Mouse (Mus musculus): ENCODE results near the gene Hs3st3a1.

Gene Hs3st3a1

DNA sequence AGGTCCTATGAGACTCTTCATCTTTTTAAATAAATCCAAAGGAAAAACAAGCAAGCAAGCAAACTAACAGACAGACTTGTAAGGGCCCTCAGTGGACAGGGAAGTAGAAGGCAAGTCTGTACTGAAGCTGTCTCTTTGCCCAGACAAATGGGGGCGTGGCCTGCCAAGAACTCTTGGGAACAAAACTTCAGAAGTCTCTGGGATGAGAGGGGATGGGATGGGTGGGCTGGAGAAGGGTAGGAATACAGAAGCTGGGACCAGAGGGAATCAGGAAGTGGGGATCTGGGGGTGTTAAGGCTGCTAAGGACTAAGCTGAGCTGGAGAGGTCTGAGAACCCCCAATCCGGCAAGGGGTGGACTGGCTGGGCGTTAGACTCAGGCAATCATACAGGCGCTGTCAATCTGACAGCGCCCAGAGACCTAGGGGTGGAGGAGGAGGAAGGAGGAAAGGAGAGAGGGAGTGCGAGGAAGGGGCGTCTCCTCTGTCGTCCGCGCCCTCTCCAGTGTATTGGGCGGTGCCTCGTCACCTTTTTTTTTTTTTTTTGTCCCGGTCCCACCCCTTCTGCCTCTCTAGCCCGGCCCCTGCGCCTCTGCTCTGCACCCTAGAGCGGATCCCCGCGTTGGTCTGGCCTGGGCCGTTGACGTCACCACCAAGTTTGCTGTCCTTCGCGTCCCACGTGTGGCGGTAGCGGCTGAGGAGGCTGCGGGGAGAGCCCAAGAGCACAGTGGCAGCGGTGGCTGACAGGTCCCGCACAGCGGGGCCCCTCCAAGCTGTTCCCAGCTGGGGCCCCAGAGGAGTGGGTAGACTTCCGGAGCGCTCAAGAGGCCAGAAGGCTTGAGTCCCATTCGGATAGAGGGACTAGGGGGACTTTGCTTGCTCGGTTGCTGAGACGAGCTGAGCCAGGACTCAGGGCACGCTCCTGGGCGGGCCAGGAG is at the start of gene Hs3st3a1:
Gene Hs3st3a1, plus strand, starts transcription at position 722 of the 935 bp plus-strand sequence.
- DNase-seq = no peak

DNA sequence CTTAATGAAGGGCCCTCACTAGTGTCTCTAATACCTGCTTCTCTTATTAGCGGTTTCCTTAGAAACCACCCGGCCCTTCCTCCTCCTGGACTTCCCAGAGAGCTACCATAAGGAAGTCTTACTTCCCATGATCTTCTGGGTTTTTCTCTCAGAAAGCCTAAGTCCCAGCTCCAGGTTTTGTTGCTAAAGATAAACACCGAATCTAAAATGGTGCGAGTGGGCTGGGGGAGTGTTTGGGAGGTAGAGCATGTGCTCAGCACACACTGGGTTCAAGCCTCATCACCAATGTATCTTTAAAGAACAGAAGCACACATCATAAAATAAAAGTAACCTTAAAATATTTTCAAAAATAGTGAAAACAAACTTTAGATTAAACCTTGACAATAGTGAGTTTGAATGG is 48.8 kb upstream of the Hs3st3a1 start:
- no peak for DNase-seq

DNA sequence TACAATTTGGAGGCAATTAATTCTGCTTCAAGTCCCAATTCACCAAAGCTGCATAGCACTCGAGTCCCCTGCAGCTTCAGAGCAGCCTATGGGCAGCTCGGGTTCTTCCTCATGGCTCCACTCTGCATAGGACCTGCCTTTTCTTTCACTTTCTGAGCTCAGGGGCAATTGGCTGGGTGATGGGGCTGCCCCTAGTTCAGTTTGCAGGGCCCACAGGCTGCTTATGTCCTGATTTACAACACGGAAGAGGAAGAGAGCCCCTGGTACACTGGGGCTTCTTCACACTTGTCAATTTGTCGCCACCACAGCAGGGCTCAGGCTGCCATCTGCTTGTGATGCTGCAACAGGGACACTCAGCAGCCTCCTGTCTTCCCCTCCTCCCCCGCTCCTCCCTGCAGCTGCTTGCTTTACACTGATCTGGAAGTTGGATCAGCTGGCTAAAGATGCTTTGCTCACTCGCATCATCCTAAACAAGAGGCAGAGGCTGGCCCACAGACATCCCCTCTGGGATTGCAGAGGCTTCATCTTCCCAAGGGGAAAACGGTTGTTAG is 38.7 kb upstream of the Hs3st3a1 start:
- no peak for DNase-seq

DNA sequence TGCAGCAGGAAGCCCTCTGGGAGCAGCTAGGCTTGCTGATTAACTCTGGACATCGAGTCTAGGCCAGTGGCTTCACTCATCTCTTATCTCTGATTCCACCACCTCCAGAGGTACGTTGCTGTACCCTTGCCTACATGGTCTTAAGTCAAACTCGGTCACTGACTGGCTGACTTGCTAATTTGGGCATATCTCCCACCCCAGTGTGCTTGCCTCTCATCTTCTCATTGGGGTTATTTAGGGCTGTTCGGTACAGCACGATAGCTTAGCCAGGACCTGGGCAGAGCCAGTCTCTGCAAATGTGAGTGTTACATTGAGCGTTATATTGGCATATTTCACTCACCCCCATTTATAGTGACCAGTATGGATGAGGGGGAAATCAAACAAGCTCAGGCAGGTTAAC is 38.2 kb upstream of the Hs3st3a1 start:
- no peak for DNase-seq

DNA sequence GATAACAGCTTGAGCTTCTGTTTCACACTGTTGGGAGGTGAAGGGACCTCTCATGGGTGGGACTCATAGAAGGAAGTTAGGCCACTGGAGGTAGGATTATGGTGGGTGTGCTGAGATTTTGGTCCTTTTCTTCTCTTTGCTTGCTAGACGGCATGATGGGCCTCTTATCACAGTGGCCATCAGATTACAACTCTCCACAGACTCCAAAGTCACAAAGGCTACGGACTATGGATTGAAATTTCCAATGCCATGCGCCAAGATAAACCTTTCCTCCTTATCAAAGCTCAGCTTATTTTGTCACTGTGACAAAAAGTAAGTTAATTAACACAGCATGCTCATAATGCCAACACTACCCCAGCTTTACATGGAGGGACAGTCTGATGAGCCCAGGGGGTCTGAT is 37.5 kb upstream of the Hs3st3a1 start:
- no peak for DNase-seq

DNA sequence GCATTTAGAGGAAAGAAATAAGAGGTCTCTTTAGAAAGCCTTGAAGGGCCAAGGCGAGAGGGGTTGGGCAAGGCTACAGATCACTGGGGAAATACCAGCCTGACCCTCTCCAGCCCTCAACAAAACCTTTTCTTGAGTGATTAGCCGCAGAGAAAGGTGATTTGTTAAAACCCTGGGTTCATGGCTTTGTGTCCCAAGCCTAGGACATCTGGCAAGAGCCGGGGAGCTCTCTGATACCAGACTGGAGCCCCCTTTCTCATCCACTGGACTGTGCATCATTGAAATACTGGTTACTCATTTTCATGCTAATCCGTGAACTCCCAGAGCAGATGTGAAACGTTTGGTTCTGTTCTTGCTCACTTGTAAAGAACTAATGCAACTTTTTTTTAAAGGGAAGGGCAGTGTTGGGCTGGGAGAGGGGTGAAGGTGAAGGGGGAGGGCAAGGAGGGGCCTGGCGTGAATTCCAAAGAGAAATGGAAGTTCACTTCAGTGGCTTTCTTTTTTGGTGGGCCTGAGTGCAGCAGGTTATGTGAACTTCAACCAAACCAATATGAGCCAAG is 34.5 kb upstream of the Hs3st3a1 start:
- no peak for DNase-seq

DNA sequence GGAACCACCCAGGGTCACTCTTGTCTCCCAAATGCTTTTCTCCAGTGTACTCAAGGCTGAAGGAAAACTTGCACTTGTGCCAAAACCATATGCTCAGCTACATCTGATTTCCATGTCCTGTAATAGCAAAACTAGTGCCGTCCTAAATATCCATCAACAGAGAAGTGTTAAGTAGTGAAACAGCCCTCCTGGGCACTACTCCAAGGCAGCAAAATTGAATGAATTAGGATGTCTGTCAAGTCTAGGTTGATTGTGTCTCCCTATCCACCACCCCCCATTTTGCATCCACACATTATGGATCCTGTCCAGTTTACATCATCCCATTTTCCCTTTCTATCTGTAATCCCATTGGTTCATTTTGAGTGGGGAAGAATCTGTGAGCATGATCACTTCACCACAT is 16.2 kb upstream of the Hs3st3a1 start:
- no peak for DNase-seq

DNA sequence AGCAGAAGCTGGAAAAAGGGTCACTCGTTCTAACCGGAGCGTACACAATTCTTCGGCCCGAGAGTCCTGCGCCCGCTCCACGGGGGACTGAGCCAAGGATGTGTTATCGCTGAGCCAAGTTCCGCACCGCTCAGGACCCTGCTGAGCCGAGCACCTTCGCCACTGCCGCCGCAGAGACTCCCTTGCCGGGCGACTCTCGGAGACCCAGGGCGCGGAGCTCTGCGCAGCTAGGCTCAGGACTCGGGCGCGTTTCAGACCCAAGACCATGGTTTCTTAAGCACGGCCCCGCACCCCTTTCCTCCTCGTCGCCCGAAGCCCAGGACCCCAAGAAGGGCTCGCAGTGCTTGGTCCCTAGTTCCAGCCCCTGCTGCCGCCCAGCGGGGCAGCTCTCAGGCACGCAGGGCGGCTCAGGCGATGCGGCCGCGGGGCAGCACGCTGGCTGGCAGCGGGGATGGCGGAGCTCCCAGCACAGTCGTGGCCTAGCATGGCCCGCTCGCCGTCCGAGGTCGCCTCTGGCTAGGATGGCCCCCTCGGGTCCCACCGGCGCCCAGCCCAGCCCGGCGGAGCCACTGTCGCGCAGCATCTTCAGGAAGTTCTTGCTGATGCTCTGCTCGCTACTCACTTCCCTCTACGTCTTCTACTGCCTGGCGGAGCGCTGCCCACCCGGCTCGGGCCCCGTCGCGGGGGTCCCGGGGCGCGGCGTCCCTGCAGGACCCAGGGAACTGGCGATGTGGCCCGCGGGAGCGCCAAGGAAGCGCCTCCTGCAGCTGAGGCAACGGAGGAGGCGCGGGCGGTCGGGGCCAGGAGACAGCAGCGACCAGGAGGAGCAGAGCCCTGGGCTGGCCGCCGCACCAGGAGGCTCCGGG is 647 bp downstream of the Hs3st3a1 start:
- peak in 1 of 2 experiments; percentile 3 for DNase-seq

DNA sequence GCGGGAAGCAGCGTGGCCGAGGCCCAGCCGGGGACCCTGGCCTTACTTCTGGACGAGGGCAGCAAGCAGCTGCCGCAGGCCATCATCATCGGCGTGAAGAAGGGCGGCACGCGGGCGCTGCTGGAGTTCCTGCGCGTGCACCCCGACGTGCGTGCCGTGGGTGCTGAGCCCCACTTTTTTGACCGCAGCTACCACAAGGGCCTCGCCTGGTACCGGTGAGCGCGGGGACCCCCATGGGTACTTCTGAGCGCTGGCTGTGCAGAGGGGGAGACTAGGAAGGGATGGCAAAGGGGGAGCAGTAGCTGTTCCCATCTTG is 1.2 kb downstream of the Hs3st3a1 start, which contains the start of gene F930015N05Rik:
Gene F930015N05Rik, minus strand, starts transcription at position 242 of the 316 bp plus-strand sequence.
- no peak for DNase-seq

DNA sequence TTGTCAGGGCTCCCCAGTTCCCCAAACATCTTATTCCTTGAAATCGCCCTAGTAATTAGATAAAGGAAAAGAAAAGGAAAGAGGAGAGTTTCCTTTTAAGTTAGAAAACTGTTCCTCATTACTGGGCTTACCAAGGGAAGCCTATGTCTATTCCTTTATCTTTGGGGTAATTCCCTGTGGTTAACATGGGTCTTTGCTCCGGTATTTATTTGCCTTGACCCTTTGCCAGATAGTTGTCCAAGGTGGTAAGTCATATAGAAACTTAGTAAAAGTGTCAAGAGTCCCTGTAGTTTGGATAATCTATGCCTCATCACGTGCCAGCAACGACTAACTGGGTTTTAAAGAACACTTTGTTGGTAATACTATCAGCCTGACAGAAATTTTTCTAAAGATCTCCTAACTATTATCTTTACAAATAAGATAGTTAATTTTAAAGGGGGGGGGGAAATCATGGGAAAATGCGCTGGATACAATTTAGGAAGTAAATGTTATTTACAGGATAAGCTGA is 1.7 kb downstream of the Hs3st3a1 start:
- no peak for DNase-seq

DNA sequence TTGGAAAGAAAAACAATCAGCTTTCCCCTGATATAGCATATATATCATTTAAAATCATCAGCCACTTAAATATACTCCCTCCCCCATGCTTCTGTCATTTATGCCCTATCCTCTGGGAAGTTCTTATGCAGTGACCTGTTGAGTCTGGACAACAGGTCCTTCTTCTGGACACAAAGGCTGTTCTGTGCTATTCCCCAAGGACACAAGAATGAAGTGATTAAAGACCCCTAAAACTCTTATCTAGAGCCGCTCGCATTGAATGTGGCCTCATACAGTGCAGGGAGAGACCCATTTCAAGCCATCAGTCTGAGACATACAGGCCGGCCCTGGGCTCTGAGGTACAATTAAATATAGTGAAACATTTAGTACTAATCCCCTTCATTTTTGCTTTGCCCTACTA is 2.6 kb downstream of the Hs3st3a1 start:
- DNase-seq = no peak

DNA sequence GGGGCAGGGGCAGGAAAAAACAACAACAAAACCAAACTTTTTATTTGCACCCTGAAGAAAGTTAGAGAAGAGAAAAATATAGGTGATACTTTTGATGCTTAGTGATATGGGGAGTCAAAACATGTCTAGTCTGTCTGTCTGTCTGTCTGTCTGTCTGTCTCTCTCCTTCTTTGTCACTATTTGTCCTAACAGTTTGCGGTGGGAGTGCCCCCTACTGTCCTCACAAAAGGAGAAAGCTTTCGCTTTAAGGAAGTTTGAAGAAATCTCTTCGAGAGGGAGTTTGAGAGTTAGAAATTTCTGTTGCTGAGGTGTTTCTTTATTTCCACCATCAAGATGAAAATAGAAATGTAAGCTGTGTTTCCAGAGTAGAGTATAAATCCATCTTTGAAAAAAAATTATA is 3.8 kb downstream of the Hs3st3a1 start:
- no peak for DNase-seq

DNA sequence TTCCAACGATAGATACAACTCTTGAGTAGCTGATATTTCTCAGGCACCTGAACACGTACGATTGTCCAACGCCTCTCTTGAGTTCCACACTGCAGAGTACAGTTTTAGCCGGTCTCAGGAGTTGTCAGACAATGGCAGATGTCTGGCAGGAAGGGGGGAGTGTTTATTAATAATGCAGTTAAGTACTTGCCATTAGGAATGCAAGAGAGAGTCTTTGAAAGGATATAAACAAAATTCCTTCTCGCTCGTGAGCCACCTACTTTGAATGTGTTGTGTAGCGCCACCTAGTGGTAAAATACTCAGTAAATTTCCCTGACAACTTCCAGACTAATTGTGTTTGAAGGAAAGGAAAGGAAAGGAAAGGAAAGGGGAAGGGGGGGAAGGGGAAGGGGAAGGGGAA is 7.0 kb downstream of the Hs3st3a1 start:
- DNase-seq = peak in 1 of 2 experiments; percentile 19

DNA sequence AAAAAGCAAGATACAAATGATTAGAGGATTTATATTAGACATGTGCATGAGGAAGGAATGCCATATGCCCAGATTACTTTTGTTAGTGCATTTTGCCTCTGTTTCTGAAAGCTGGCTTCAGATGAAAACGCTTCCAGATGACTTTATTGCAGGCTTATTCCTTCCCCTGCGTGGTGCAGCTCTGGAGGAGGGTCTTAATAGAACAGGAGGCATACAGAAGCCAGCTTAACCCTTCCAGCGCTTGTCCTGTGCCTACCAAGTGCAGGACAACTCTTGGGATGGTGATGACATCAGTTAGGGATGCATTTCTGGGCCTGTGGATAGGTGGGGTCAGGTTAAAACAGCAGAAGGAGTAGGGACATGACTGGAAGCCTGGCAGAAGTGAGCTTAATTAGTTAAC is 7.6 kb downstream of the Hs3st3a1 start:
- no peak for DNase-seq

DNA sequence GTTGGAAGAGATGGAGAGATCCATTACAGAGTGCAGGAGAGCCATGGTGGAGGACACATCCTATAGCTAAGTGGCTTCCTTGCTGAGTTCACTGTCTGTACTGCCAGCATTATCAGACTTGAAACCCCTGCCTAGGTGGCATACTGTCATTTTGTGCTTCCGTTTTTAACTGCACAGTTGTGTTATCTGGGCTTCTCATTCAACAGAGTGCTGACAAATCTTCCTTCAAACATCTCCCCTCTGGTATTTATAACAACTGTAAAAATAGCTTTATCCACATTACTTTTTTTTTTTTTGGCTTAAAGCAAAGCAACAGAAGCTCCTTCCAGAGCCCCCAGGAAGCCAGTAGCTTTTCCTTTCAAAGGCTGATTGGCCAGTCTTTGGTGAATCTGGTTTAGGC is 10.1 kb downstream of the Hs3st3a1 start:
- DNase-seq = no peak

DNA sequence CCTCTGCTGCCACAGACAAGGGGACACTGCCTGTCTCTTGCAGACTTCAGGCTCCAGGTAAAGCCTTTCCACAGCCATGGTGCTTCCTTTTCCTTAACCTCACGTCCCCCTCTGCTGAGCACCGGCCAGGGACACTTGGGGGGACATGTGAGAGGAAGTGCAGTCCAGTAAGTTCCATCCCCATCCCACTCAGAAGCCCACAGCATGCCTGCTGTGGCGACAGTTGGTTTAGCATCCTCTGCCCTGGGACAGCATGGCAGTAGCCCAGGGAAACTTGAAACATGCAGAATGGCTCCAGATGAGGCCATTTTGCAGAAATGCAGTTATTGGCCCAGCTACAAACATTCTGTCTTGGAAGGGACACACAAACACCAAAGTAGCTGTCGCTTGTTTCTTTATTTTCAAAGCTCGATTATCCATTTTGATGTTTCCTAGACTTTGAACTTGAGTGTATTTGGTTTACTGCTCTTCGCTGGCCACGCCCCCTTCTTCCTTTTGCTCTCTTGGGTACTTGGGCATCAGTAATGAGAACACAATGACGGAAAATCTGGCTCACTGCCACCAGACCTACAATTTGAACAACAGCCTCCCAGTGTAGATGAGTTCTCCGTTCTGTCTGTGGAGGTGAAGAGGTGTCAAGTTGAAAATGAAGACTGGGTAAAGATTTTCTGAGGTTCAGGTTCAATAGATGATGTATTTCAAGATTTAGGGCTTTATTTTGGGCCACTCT is 13.6 kb downstream of the Hs3st3a1 start:
- DNase-seq = no peak

DNA sequence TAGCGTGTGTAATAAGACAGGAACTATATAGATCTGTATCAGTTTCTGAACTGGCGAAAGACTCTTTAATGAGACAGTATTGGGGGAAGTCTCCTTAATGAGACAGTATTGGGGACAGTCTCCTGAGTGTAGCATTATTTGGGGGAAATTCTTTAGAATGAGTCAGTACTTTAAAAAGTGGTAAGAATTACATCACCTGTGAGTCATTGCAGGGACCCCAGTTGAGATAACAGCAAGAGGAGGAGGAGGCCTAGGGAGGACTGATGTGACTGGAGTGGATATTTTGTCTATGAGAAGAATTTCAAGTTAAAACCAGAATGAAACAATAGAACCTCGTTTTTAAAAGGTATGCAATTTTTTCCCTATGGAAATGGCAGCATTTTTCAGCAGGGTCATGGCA is 26.6 kb downstream of the Hs3st3a1 start:
- no peak for DNase-seq

DNA sequence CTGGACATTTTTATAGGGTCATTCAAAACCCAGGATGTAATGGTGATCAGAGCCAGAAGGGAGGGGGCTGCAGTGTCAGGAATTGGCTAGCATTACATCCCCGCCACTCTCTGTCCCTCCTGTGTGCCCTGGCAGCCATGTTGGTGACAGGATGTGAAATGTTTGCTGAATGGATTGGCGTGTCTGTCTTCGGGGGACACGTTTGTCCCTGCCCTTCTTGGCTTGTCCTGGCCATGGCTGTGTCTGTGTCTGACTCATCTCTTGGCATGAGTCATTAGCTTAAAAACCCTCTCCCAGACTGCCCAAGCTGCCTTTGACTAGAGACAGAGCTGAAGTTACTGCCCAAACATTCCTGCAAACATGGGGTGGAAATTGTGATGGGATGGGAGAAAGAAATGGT is 33.6 kb downstream of the Hs3st3a1 start:
- no peak for DNase-seq

DNA sequence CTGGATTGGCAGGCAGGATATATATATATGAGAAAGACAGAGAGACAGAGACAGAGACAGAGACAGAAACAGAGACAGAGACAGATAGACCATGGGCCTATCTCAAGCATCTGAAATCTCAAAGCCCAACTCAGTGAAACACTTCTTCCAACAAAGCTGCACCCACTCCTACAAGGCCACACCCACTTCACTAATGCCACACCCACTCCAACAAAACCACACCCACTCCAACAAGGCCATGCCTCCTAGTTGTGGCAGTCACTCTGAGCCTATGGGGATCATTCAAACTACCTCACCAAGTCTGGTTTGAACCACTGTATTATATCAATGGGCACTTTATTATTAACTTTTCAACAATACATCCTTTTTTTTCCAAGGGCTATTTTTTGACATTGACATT is 35.6 kb downstream of the Hs3st3a1 start:
- DNase-seq = no peak

DNA sequence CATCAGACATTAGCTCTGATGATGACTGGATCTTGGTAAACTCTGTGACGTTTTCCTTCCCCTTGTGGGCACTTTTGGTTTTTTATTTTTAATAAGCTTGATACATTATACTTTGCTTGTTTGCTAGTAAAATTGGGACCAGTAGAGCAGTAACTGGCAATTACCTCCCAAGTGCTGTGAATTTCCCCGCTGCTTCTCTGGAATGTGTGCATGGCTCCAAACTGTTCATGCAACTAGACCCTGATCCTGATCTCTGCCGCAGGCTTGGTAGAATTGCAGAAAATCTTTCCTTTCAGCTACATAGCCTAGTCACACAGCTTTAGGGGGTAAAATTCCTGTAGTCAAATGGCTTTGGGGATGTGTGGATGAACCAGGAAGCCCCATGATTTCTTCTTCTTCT is 38.5 kb downstream of the Hs3st3a1 start:
- DNase-seq = no peak

DNA sequence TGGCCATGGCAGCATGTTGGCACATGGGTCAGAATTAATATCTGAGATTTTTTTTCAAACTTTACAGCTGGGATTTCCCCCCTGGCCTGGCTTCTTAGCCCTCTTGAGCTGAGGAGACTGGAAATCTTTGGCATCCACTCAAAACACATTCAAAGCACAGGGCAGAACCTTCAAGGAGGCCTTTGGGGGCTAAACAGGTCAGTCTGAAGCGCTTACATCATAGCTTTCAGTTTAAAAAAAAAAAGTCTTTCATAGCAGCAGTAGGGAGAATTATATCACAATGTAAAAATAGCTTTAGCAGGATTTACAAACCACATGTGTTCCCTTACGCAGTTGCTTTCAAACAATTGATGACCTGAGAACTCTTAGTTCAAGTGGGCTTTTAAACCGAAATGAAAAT is 46.3 kb downstream of the Hs3st3a1 start:
- DNase-seq = no peak

Measured in cerebellum, postnatal 36 days (tissue).